Mouse (Mus musculus): ENCODE results near the gene Eif4a1.

DNA sequence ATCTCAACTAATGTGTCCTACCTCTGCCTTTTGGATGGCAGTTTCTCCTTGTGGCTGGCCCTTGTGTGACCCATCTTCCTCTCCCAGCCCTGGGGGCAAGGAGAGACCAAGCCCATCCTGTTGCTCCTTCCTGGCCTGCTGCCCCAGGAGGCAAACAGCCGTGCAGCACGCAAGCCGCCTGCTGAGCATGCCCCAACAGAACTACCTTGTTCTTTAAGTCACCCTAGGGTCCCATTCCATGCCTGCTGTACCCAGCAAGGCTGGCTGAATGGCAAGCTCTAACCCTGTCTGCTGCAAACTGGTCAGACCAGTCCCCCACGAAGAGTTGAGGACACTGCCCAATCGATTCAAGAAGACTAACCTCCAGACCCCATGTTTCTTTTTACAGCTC lies 16.2 kb downstream of the Eif4a1 start:
- no peak for TF ChIP-seq CTCF (IDR thresholded peaks at IDR 0.05; ENCODE audit: low read depth)
- TF ChIP-seq EP300 (IDR thresholded peaks at IDR 0.05; ENCODE audit: low read depth): no peak
